Mouse (Mus musculus) forebrain, embryonic 13.5 days (tissue): Measurements from ENCODE around the gene Mdc1. TPM values are rescaled to one million over a fixed set of nuclear protein-coding genes. Genes with fewer than 3 reads are reported as not detected.

Source experiments
- ATAC-seq: fragments of 200-750 bp; cut with Nextera tagmentation; 2 replicates; pipeline ENCODE4 v1.8.0; 2017
- H3K27ac ChIP-seq: fragments of 300-500 bp; sonication (generic); 2 replicates; pipeline ENCODE4 v1.5.1; 2015; ENCODE audit warnings: inconsistent platforms, mild to moderate bottlenecking, moderate library complexity
- H3K27me3 ChIP-seq: fragments of 300-500 bp; sonication (generic); 2 replicates; pipeline ENCODE4 v1.6.1; 2015; ENCODE audit warnings: mild to moderate bottlenecking, inconsistent platforms
- H3K36me3 ChIP-seq: fragments of 300-500 bp; sonication (generic); 2 replicates; pipeline ENCODE4 v1.6.1; 2015; ENCODE audit warnings: mild to moderate bottlenecking, inconsistent platforms; ENCODE audit not compliant: poor library complexity, severe bottlenecking
- H3K4me1 ChIP-seq: fragments of 300-500 bp; sonication (generic); 2 replicates; pipeline ENCODE4 v1.6.1; 2015; ENCODE audit warnings: inconsistent platforms
- H3K4me2 ChIP-seq: fragments of 300-500 bp; sonication (generic); 2 replicates; pipeline ENCODE4 v1.6.1; 2015; ENCODE audit warnings: inconsistent platforms, mild to moderate bottlenecking, moderate library complexity
- H3K4me3 ChIP-seq: fragments of 300-500 bp; sonication (generic); 2 replicates; pipeline ENCODE4 v1.5.1; 2015; ENCODE audit warnings: mild to moderate bottlenecking, inconsistent platforms
- H3K9ac ChIP-seq: fragments of 300-500 bp; sonication (generic); 2 replicates; pipeline ENCODE4 v1.6.1; 2015; ENCODE audit warnings: mild to moderate bottlenecking, inconsistent platforms
- H3K9me3 ChIP-seq: fragments of 300-500 bp; sonication (generic); replicated peaks from 2 replicates; pipeline ENCODE4 v1.6.1; 2016; ENCODE audit warnings: inconsistent platforms
- WGBS: fragments of 180-500 bp; shearing (Covaris S2); methylation state at CpG from one replicate; pipeline ENCODE4 v1.1.7; 2015; 5-methylcytosine and 5-hydroxymethylcytosine counted together
- polyA plus RNA-seq: library from polyadenylated mRNA; unstranded; fragments of >200 nt; fragmentation: Nextera tagmentation; extraction: Ambion mirVana; gene quantifications from 2 replicates; pipeline ENCODE4 v1.2.1, GENCODE M21; 2015

The Mdc1 gene
- polyA plus RNA-seq, 1 experiment from 2014 or later: 15.1 TPM

DNA sequence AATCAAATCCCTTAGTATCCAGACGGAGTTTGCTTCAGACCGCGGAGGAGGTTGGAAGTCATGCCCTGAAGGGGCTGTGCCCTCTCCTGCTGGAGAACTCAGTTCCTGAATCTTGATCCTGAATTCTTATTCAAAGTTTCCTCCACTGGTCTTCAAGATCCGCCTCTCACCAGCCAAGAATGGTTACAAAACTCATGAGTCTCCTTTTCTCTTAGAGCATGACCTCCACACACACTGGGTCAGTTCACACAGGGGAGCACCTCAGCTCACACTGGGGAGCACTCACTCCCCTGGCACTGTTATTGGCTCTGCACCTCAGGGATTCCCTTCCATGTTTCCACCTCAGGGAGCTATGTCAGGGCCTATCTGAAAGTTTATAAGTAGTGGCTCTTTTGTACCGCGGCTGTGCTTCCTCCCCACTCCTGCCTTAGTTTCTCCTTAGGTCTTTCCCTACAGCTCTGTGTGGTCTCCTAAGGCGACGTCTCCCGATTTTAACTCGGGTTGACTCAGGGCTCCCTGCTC is 23.6 kb downstream of the Mdc1 start:
- no peaks in the 10 kb centered on the region for H3K27me3 ChIP-seq
- H3K36me3 ChIP-seq: 0 out of 2 replicates have a peak, but pooled peaks cover 5% of the 10 kb centered on the region
- no peaks in the 10 kb centered on the region for H3K9me3 ChIP-seq
- peaks cover 62% of the 10 kb centered on the region for H3K4me1 ChIP-seq
- peak overlapping the region; percentile 99 for H3K27ac ChIP-seq
- H3K4me2 ChIP-seq: peak overlapping the region; percentile 100
- ATAC-seq: no peak
- WGBS: 22% methylated on average over 10 of the region's 10 CpGs
- H3K9ac ChIP-seq: peak overlapping the region; percentile 91
- peak overlapping the region; percentile 77 for H3K4me3 ChIP-seq

DNA sequence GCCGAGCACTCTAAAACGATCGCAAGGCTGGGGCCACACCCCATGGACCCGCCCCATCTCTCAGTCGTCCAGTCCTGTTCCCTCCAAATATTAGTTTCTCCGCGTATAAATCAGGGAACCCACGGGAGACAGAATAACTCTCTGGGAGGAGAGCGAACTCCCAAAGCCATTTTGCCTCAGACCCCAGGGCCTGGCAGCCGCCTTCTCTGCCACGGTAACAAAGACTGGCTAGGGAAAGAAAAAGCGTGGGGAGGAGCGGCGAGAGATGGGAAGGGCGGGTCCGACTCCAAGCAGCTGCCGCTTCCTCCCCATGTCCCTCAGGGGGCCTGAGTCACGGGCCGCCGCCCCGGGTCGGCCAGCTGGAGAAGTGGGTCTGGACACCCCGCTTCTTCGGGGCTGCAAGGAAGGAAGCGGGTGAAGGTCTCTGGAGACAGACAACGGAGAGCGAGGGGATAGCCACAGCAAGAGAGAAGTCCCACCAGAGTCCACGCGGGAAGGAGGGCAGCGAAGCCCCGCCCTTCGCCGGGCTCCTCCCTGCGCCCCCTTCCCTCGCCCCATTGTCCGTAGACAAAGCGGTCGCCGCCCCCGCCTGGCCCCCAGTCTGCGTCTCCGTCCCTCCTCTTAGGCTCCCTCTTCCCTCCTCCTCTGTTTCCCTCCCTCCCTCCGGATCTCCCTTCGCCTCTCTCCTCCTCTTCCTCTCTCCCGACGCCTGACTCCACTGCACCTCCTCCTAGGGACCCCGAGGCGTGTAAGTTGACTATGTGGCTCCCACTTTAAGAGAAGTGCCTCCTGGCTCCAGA is 24.4 kb downstream of the Mdc1 start, which contains the start of gene Ppp1r18:
Gene Ppp1r18 (plus strand): TSS at position 113 of the 800 bp plus-strand sequence.
- Histone ChIP-seq H3K27ac (peak within 1 kb of the TSS; percentile 99), H3K4me1 (peaks cover 66% of the 10 kb centered on the region), H3K4me2 (peak within 1 kb of the TSS; percentile 100), H3K9me3 (no peaks in the 10 kb centered on the region), H3K4me3 (peak within 1 kb of the TSS; percentile 77), H3K9ac (peak within 1 kb of the TSS; percentile 91), H3K36me3 (peaks cover 8% of the 10 kb centered on the region), H3K27me3 (no peaks in the 10 kb centered on the region)
- peak; percentile 61 for ATAC-seq
- WGBS: under 1% methylated on average over 47 of the region's 48 CpGs

DNA sequence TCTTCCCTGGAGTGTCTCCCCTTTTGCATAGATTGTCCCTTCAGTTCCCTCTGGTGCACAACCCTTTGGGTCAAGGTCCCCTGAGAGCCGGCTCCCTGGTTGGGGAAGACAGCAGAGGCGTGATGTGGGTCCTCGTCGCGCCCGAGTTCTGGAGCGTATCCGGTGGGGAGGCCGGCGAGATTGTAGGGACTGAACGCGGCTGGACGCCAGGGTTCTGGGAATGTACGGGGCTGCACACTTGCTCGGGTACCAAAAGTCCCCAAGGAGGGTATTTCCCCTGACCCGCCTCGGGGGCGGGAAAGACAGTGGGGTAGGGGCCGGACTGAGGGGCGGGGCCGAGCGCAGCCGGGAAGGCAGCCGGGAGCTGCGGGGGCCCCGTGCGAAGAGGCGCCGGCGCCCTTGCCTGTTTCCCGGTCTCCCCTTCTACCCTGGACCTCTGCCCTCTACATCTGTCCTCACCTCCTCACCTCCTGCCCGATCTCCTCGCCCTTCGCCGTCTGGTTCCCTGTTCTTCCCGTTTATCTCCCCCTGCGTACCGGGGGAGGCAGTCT is 25.0 kb downstream of the Mdc1 start:
- peaks cover 70% of the 10 kb centered on the region for H3K4me1 ChIP-seq

DNA sequence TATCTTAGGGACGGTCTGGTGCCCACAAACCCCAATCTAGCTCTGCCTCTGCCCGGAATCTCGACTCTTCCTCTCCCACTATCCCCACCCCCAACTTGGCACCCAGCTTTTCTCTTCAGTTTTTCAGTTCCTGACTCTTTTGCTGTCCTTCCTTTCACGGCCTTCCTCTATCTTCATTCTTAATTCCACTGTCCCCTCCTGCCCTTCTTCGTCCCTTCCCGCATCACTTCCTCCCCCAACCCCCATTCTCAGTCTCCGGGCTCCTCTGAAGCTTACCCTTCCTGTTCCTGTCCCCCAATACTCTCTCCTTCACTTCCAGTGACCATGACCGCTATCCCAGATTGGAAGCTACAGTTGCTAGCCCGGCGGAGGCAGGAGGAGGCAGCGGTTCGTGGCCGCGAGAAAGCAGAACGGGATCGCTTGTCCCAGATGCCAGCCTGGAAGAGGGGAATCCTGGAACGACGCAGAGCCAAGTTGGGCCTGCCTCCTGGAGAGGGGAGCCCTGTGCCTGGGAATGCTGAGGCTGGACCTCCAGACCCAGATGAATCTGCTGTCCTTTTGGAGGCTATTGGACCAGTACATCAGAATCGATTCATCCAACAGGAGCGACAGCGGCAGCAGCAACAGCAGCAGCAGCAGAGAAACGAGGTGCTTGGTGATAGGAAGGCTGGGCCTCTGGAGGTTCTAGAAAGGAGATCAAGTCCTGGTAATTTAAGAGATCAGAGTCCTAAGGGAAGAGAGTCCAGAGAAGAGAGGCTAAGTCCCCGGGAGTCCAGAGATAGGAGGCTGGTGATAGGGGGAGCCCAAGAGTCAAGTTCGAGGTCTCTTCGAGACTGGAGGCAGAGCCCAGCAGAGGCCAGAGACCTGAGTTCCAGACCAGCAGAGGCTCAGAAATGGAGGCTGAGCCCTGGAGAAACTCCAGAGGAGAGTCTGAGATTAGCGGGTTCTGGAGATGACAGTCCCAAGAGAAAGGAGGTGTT is 25.9 kb downstream of the Mdc1 start:
- peak overlapping the region; percentile 91 for H3K9ac ChIP-seq
- no peak for ATAC-seq
- peaks cover 70% of the 10 kb centered on the region for H3K4me1 ChIP-seq
- no peaks in the 10 kb centered on the region for H3K27me3 ChIP-seq
- peaks cover 4% of the 10 kb centered on the region; the same call in 1 of the 2 replicates for H3K9me3 ChIP-seq
- H3K4me2 ChIP-seq: peak overlapping the region; percentile 100
- 10% methylated on average over 26 of the region's 26 CpGs for WGBS
- peak overlapping the region; percentile 77 for H3K4me3 ChIP-seq
- H3K27ac ChIP-seq: peak overlapping the region; percentile 99
- peaks cover 17% of the 10 kb centered on the region for H3K36me3 ChIP-seq

More for the DNA sequence above, 25.0 kb downstream of the Mdc1 start:
- peak; percentile 56 for ATAC-seq
- Histone ChIP-seq H3K27ac (peak overlapping the region; percentile 99), H3K9ac (peak overlapping the region; percentile 91), H3K36me3 (peaks cover 15% of the 10 kb centered on the region), H3K4me3 (peak overlapping the region; percentile 77), H3K9me3 (peaks cover 4% of the 10 kb centered on the region; the same call in 1 of the 2 replicates), H3K4me2 (peak overlapping the region; percentile 100), H3K27me3 (no peaks in the 10 kb centered on the region)
- under 1% methylated on average over 36 of the region's 38 CpGs for WGBS

GRCm38 (mm10) chr17:35868165-35868820 is 27.0 kb downstream of the Mdc1 start:
- H3K36me3 ChIP-seq: peaks cover 21% of the 10 kb centered on the region
- peak overlapping the region; percentile 91 for H3K9ac ChIP-seq
- no peak for ATAC-seq
- peak overlapping the region; percentile 77 for H3K4me3 ChIP-seq
- peaks cover 78% of the 10 kb centered on the region for H3K4me1 ChIP-seq
- H3K4me2 ChIP-seq: peak overlapping the region; percentile 100
- 39% methylated on average over 17 of the region's 17 CpGs for WGBS
- H3K9me3 ChIP-seq: peaks cover 4% of the 10 kb centered on the region; the same call in 1 of the 2 replicates
- H3K27ac ChIP-seq: peak overlapping the region; percentile 99
- no peaks in the 10 kb centered on the region for H3K27me3 ChIP-seq

DNA sequence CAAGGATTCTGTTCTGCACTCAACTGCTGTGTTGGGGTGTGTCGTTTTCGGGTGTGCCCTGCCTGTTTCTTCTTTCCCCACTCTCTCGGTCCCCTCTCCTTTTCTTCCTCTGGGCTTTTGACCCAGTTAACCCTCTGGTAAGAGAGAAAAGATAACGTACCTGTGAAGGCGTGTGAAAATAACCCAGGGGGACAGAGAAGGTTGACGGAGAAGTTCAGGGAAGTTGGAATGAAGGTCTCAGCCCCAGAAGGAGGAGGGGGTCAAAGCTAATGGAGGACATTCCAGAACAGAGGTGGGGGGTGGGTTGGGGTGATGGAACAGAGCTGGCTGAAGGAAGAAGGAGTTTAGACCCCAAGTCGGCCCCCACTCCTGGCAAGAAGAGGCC is 27.6 kb downstream of the Mdc1 start:
- Histone ChIP-seq H3K27ac (peak overlapping the region; percentile 25), H3K4me3 (peak overlapping the region; percentile 77), H3K9ac (peak overlapping the region; percentile 91), H3K4me1 (peaks cover 80% of the 10 kb centered on the region), H3K4me2 (peak overlapping the region; percentile 100), H3K9me3 (peaks cover 4% of the 10 kb centered on the region; the same call in 1 of the 2 replicates), H3K36me3 (peaks cover 27% of the 10 kb centered on the region), H3K27me3 (no peaks in the 10 kb centered on the region)
- ATAC-seq: no peak
- WGBS: 4% methylated on average over 7 of the region's 7 CpGs

DNA sequence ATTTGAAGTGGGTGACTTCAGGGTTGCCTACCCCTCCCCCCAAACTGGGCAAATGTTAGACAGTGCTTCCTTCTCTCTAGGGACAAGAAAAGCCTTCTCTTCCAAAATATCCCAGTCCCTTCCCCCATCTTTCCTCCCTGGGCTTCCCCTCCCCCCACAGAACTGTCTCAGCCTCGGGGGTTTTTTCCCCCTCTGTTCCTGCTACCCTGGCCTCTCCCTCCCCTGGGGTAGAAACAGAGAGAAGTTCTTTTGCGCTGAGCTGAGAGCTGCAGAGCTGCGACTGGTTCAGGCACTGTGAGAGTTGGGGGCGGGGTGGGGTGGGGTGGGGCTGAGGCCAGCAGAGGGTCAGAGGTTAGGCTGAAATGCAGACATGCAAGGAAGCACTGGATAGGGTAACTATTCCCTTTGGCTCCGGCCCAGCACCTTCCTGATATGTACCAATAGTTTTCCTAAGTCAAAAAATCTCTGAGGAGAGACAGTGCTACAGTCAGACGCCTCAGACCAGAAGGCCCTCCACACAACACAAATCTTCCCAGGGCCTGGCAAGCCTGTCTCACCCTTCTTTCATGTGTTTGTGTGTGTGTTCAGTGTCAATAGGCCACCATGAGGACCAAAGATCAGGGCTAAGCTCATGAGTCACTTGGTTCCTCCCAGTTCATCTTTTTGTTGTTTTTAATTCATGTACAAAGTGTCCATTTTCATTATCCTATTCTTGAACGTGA is 28.2 kb downstream of the Mdc1 start:
- peak overlapping the region; percentile 100 for H3K4me2 ChIP-seq
- peak overlapping the region; percentile 25 for H3K27ac ChIP-seq
- WGBS: 7% methylated on average over 7 of the region's 7 CpGs
- peaks cover 77% of the 10 kb centered on the region for H3K4me1 ChIP-seq
- no peaks in the 10 kb centered on the region for H3K27me3 ChIP-seq
- H3K9me3 ChIP-seq: peaks cover 4% of the 10 kb centered on the region; the same call in 1 of the 2 replicates
- peak overlapping the region; percentile 91 for H3K9ac ChIP-seq
- ATAC-seq: no peak
- H3K36me3 ChIP-seq: peaks cover 32% of the 10 kb centered on the region
- H3K4me3 ChIP-seq: peak overlapping the region; percentile 77

GRCm38 (mm10) chr17:35870151-35870883 is 29.0 kb downstream of the Mdc1 start:
- peak overlapping the region; percentile 21; the same call in 1 of the 2 replicates for H3K27ac ChIP-seq
- peaks cover 69% of the 10 kb centered on the region for H3K4me1 ChIP-seq
- peak overlapping the region; percentile 100 for H3K4me2 ChIP-seq
- WGBS: 77% methylated on average over 9 of the region's 9 CpGs
- H3K27me3 ChIP-seq: no peaks in the 10 kb centered on the region
- peaks cover 4% of the 10 kb centered on the region; the same call in 1 of the 2 replicates for H3K9me3 ChIP-seq
- peaks cover 40% of the 10 kb centered on the region for H3K36me3 ChIP-seq
- no peak for ATAC-seq
- peak overlapping the region; percentile 91 for H3K9ac ChIP-seq
- peak overlapping the region; percentile 77 for H3K4me3 ChIP-seq

- ATAC-seq: no peak
- H3K9ac ChIP-seq: peak overlapping the region; percentile 91
- peaks cover 68% of the 10 kb centered on the region for H3K4me1 ChIP-seq
- H3K27ac ChIP-seq: peak overlapping the region; percentile 21; the same call in 1 of the 2 replicates
- H3K36me3 ChIP-seq: peaks cover 46% of the 10 kb centered on the region
- H3K27me3 ChIP-seq: no peaks in the 10 kb centered on the region
- H3K4me2 ChIP-seq: peak overlapping the region; percentile 100
- H3K4me3 ChIP-seq: peak overlapping the region; percentile 77; the same call in 1 of the 2 replicates
- peaks cover 4% of the 10 kb centered on the region; the same call in 1 of the 2 replicates for H3K9me3 ChIP-seq
- 94% methylated on average over 8 of the region's 8 CpGs for WGBS
These were observed 29.8 kb downstream of the Mdc1 start for GRCm38 (mm10) chr17:35870884-35871696.
